Mouse (Mus musculus) limb, embryonic 15.5 days (tissue): ENCODE data around the gene Galnt15. TPM values are rescaled to one million over a fixed set of nuclear protein-coding genes. Genes with fewer than 3 reads are reported as not detected.

Source experiments
- ATAC-seq: fragments of 200-750 bp; cut with Nextera tagmentation; 2 replicates; pipeline ENCODE4 v1.8.0; 2017; ENCODE audit warnings: low read depth, moderate TSS enrichment; ENCODE audit not compliant: insufficient number of reproducible peaks, low FRiP score, low TSS enrichment
- H3K27ac ChIP-seq: fragments of 300-500 bp; sonication (generic); 2 replicates; pipeline ENCODE4 v1.5.1; 2015; ENCODE audit warnings: moderate library complexity, mild to moderate bottlenecking, inconsistent platforms
- H3K27me3 ChIP-seq: fragments of 300-500 bp; sonication (generic); 2 replicates; pipeline ENCODE4 v1.6.1; 2015; ENCODE audit warnings: inconsistent platforms
- H3K36me3 ChIP-seq: fragments of 300-500 bp; sonication (generic); 2 replicates; pipeline ENCODE4 v1.6.1; 2015; ENCODE audit warnings: inconsistent platforms
- H3K4me1 ChIP-seq: fragments of 300-500 bp; sonication (generic); 2 replicates; pipeline ENCODE4 v1.6.1; 2015; ENCODE audit warnings: inconsistent platforms
- H3K4me2 ChIP-seq: fragments of 300-500 bp; sonication (generic); 2 replicates; pipeline ENCODE4 v1.6.1; 2015; ENCODE audit warnings: mild to moderate bottlenecking, inconsistent platforms
- H3K4me3 ChIP-seq: fragments of 300-500 bp; sonication (generic); 2 replicates; pipeline ENCODE4 v1.5.1; 2015; ENCODE audit warnings: mild to moderate bottlenecking, inconsistent platforms
- H3K9ac ChIP-seq: fragments of 300-500 bp; sonication (generic); 2 replicates; pipeline ENCODE4 v1.6.1; 2015; ENCODE audit warnings: inconsistent platforms
- H3K9me3 ChIP-seq: fragments of 300-500 bp; sonication (generic); 2 replicates; pipeline ENCODE4 v1.6.1; 2016; ENCODE audit warnings: inconsistent platforms
- WGBS: fragments of 180-500 bp; shearing (Covaris S2); methylation state at CpG from one replicate; pipeline ENCODE4 v1.1.7; 2015; 5-methylcytosine and 5-hydroxymethylcytosine counted together
- polyA plus RNA-seq: library from polyadenylated mRNA; unstranded; fragments of >200 nt; fragmentation: Nextera tagmentation; extraction: Ambion mirVana; gene quantifications from 2 replicates; pipeline ENCODE4 v1.2.1, GENCODE M21; 2015

The Galnt15 gene
- 0.24 and 0.26 TPM in 2 replicates for polyA plus RNA-seq

DNA sequence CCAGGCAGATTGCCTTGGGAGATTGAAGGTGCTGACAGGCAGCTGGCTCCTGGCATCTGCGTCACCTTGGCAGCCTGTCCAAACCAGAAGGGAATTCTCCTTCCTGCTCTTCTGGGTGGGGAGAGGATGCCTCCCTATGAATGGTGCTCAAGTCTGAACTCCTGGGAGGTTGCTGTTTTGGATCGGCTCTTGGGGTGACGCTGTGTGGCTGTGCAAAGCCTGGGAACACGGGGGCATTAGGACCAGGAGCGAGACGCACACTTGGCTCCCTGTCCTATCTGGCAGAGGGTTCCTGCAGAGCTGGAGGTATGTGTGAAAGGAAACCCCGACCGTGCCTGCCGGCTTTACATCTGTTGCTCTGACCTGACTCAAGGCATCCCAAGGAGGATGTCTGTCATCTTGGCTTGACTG lies at the start of gene Galnt15:
TSS of gene Galnt15 (plus strand) at position 309 of the 411 bp plus-strand sequence.
- 7% methylated on average over 9 of the region's 9 CpGs for WGBS
- Histone ChIP-seq H3K4me1 (peaks cover 19% of the 10 kb centered on the region), H3K4me2 (peak within 1 kb of the TSS; percentile 42), H3K9ac (no peak within 1 kb of the TSS), H3K27ac (0 out of 2 replicates have a peak within 1 kb of the TSS, but pooled peaks have one; percentile 22), H3K36me3 (no peaks in the 10 kb centered on the region), H3K9me3 (no peaks in the 10 kb centered on the region), H3K27me3 (peaks cover 6% of the 10 kb centered on the region; the same call in 1 of the 2 replicates), H3K4me3 (peak within 1 kb of the TSS; percentile 14)
- no peak for ATAC-seq

DNA sequence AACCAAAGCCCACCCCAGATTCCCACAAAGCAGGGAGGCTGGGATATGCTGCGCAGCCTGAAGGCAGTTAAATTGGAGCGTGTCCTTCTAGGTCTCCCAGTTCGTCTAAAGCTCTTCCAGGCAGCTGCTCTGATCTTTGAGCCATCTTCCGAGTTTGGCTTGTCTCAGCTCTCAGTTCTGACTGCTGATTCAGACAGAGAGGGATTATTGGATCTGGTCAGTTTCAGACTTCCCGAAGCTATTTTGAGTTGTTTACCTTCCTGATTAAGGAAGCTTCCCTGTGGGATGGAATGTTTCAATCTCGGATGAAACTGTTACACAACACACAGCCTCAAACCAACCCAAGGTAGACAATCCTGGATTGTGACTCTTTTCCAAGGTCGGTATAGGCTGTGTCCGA lies 34.8 kb upstream of the Galnt15 start:
- no peaks in the 10 kb centered on the region for H3K4me1 ChIP-seq
- no peaks in the 10 kb centered on the region for H3K9me3 ChIP-seq
- ATAC-seq, result no peak
- 50% methylated on average over 8 of the region's 8 CpGs for WGBS
- H3K4me2 ChIP-seq, result no peak overlapping the region
- no peak overlapping the region for H3K9ac ChIP-seq
- H3K36me3 ChIP-seq, result no peaks in the 10 kb centered on the region
- no peak overlapping the region for H3K4me3 ChIP-seq
- H3K27me3 ChIP-seq, result no peaks in the 10 kb centered on the region
- H3K27ac ChIP-seq, result no peak overlapping the region

DNA sequence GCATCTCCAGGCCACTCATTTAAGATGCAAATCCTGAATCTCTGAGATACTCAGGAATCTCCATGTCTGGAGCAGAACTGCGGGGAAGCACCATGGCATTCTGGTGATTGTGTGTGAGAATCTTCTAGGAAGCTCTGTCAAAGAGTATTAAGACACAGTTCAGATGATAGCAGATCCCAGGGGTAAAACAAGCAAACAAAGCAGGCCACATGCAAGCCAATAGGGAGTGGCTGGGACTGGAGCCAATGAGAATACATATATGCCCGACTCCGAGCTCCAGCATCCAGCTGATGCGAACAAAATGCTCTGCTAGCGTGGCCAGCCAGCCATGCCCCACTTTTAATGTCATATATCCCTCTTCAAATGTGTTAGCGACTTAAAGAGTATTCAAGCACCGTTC lies 27.8 kb upstream of the Galnt15 start:
- 79% methylated on average over 7 of the region's 7 CpGs for WGBS

DNA sequence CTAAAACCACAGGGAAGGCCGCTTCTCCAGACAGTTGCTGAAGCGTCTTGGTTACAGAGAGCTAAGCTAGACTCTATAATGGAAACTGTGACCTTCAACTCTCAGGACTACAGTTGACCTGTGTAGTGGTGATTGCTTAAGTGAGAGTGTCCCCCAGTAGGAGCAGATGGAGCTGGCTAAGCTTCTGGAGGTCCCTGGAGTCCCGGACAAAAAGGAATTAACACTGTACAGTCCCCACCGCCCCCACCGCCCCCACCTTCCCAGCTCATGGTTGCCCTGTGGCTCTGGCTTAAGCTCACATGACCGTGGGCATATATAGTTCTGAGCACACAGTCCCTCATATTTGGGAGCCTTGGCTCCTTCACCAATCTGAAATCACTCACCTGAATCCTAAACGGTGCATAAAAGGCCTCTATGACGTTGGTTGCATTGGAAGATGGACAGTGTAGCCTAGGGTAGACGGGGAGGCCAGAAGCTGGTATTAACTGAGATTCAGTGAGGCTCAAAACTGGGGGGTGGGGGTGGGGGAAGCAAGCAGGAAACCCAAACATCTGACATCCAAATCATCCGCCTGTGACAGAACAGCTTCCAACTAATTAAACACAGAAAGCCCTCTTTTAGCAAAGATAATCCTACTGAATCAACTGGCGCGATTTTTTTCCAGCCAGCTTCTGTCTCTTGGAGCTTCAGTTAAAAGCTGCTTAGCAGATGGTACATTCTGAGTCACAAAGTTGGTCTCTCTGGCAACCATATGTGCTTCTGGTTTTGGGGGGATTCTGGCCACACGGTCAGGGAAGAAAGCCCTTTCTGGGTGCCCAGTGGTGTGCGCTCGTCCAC lies 26.1 kb upstream of the Galnt15 start:
- 74% methylated on average over 15 of the region's 15 CpGs for WGBS
- no peaks in the 10 kb centered on the region for H3K27me3 ChIP-seq
- no peak for ATAC-seq
- 0 out of 2 replicates have a peak, but pooled peaks cover 4% of the 10 kb centered on the region for H3K4me1 ChIP-seq
- no peak overlapping the region for H3K9ac ChIP-seq
- no peak overlapping the region for H3K27ac ChIP-seq
- no peaks in the 10 kb centered on the region for H3K9me3 ChIP-seq
- H3K4me2 ChIP-seq, result no peak overlapping the region
- H3K4me3 ChIP-seq, result no peak overlapping the region
- H3K36me3 ChIP-seq, result no peaks in the 10 kb centered on the region

More for the DNA sequence above, 27.8 kb upstream of the Galnt15 start:
- H3K9me3 ChIP-seq, result no peaks in the 10 kb centered on the region
- no peak overlapping the region for H3K27ac ChIP-seq
- ATAC-seq, result no peak
- no peak overlapping the region for H3K4me3 ChIP-seq
- no peaks in the 10 kb centered on the region for H3K27me3 ChIP-seq
- H3K36me3 ChIP-seq, result no peaks in the 10 kb centered on the region
- H3K4me2 ChIP-seq, result no peak overlapping the region
- 0 out of 2 replicates have a peak, but pooled peaks cover 4% of the 10 kb centered on the region for H3K4me1 ChIP-seq
- H3K9ac ChIP-seq, result no peak overlapping the region

DNA sequence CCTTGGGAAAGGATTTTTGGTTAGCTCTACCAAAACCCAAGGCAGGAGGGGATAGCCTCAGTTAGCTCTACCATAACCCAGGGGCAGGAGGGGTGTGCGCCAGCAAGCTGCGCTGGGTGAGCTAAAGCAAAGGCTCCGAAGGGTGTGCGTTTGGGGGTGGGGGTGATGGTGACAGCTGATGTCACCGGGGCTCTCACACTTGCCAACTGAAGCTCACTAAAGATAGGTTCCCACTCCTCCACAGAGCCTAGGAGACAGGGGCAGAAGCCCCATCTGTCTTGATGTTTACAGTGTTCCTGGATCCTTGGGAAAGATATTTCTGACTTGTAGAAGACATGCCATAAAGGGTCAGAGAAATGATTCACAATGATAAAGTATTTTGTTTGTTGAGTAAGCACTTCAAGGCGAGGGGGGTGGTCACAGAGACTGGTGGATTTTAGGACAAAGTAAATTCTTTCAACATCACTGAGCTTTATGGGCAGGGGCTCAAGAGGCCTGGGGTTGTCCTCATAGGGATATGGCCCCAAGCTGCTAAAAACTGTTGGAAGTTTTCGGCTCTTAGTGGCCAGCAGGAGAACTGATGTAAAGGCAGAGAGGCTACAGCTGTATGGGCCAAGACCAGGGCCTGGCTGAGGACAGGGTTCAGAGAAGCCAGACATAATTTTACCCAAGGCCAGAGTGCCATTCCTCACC lies 24.7 kb upstream of the Galnt15 start:
- Histone ChIP-seq H3K9me3 (no peaks in the 10 kb centered on the region), H3K4me3 (no peak overlapping the region), H3K4me2 (no peak overlapping the region), H3K36me3 (no peaks in the 10 kb centered on the region), H3K27me3 (no peaks in the 10 kb centered on the region), H3K9ac (no peak overlapping the region), H3K27ac (no peak overlapping the region), H3K4me1 (0 out of 2 replicates have a peak, but pooled peaks cover 4% of the 10 kb centered on the region)
- WGBS, result 83% methylated on average over 7 of the region's 7 CpGs
- no peak for ATAC-seq

DNA sequence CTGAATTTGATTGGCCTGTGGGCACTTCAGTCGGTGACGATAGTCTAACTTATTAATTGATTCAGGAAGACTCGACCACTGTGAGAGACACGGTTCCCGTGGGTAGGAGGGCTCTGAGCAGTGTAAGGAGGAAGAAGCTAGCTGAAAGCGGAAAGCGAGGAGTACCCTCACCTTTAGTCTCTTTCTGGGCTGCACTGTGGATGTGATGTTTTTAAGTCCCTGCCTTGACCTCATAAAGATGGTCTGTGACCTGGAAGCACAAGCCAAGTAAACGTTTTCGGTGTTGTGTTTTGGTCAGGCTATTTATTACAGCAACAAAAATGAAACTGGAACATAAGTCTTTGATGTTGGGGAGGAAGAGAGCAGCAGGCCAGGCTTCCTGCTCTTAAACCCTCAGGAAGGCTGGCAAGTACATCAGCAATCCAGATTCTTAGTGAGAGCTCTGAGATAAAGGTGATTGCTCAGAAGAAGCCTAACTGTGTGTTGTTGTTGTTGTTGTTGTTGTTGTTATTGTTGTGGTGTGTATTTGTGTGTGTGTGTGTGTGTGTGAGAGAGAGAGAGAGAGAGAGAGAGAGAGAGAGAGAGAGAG lies 23.0 kb upstream of the Galnt15 start:
- WGBS, result 69% methylated on average over 9 of the region's 9 CpGs
- Histone ChIP-seq H3K9me3 (no peaks in the 10 kb centered on the region), H3K9ac (no peak overlapping the region), H3K36me3 (no peaks in the 10 kb centered on the region), H3K4me1 (0 out of 2 replicates have a peak, but pooled peaks cover 4% of the 10 kb centered on the region), H3K4me2 (no peak overlapping the region), H3K4me3 (no peak overlapping the region), H3K27ac (no peak overlapping the region), H3K27me3 (no peaks in the 10 kb centered on the region)
- ATAC-seq, result no peak

DNA sequence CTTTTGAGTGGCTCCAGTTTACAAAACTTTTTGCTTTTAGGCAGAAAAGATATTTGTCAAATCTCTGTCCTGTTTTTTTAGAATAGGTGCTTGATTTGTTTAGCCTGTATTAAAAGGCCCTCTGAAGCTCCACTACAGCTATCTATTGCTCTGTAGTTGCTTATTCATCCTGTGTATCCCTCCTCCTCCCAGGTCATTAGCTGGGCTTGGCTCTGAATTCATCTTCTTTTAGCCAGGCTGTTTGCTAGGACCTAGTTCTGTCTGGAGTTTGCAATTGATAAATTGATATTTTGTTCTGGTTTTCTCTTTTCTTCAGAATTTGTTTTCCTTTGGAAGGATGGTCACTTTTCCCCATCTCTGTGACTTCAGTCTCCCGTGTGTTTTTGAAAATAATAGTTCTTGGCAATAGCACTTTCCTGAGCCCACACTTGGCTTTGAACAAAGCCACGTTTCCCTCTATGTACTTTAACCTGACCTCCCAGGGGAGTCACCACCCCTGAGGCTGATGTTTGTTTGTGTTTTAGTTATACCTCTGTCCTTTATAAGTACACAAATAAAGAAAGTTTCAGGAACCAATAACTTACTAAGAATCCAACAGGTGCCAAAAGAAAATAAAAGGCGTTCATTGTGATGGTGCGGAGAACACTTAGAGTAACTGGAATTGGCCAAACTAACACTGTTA lies 21.0 kb upstream of the Galnt15 start:
- no peaks in the 10 kb centered on the region for H3K9me3 ChIP-seq

DNA sequence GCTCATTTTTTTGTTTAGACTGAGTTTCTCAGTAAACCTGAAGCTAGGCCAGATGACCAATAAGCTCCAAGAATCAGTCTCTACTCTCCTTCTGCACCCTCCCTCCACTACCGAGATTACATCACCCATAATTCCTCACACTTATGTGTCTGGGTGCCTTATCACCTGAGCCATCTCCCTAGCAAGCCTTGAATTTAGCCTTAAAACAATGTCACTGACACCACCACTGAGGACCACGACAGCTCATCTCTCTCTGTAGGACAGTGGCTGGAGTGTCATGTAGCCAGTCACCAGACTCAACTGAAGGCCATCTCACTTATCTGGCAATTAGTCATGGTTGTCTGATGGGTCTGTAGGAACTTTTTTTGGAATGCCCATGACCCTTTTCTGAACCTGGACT lies 19.1 kb upstream of the Galnt15 start:
- H3K9me3 ChIP-seq, result no peaks in the 10 kb centered on the region
- no peak overlapping the region for H3K4me3 ChIP-seq
- no peak overlapping the region for H3K27ac ChIP-seq
- no peaks in the 10 kb centered on the region for H3K36me3 ChIP-seq
- no peaks in the 10 kb centered on the region for H3K27me3 ChIP-seq
- 81% methylated on average over 2 of the region's 2 CpGs for WGBS
- no peak overlapping the region for H3K9ac ChIP-seq
- ATAC-seq, result no peak
- H3K4me1 ChIP-seq, result peaks cover 3% of the 10 kb centered on the region; the same call in 1 of the 2 replicates
- H3K4me2 ChIP-seq, result no peak overlapping the region

More for the DNA sequence above, 21.0 kb upstream of the Galnt15 start:
- no peak overlapping the region for H3K4me3 ChIP-seq
- no peaks in the 10 kb centered on the region for H3K36me3 ChIP-seq
- 0 out of 2 replicates have a peak, but pooled peaks cover 2% of the 10 kb centered on the region for H3K4me1 ChIP-seq
- H3K27me3 ChIP-seq, result no peaks in the 10 kb centered on the region
- no peak for ATAC-seq
- no peak overlapping the region for H3K27ac ChIP-seq
- no peak overlapping the region for H3K9ac ChIP-seq
- no peak overlapping the region for H3K4me2 ChIP-seq
- WGBS, result 84% methylated on average over 4 of the region's 4 CpGs

DNA sequence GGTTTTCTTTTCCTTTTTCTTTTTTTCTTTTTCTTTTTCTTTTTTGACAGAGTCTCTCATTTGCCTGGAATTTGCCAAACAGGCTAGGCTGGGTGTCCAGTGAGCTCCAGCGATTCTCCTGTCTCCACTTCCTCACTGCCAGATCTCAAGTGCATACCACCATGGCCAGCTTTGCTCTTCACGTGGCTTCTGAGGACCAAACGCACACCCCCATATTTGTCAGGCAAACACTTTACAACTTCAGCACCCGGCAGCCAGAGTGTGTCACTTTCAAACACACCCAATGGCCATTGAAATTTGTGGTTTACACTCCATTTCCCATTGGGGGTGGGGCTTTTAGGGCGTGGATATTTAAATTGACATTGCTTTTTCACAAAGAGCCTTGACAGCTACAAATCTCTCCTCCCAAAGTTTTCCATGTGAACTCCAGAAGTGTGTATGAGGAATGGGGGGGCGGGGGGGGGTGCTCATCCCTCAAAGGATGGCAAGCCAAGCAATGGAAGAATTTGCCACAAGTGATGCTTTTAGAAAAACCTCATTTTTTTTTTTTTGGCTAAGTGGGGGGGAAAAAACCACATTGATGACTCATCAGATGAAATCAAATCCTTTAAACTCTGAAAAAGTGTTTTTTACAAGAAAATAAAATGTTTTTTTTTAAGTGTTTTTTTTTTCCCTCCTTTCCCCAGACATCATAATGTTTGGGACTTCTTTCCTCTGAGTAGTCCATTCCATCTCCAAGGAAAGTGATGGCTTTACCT lies 17.1 kb upstream of the Galnt15 start:
- ATAC-seq, result no peak
- H3K4me2 ChIP-seq, result no peak overlapping the region
- H3K9ac ChIP-seq, result no peak overlapping the region
- H3K27me3 ChIP-seq, result no peaks in the 10 kb centered on the region
- WGBS, result 61% methylated on average over 6 of the region's 6 CpGs
- no peaks in the 10 kb centered on the region for H3K9me3 ChIP-seq
- no peak overlapping the region for H3K27ac ChIP-seq
- H3K4me3 ChIP-seq, result no peak overlapping the region
- peaks cover 19% of the 10 kb centered on the region for H3K4me1 ChIP-seq
- H3K36me3 ChIP-seq, result no peaks in the 10 kb centered on the region

DNA sequence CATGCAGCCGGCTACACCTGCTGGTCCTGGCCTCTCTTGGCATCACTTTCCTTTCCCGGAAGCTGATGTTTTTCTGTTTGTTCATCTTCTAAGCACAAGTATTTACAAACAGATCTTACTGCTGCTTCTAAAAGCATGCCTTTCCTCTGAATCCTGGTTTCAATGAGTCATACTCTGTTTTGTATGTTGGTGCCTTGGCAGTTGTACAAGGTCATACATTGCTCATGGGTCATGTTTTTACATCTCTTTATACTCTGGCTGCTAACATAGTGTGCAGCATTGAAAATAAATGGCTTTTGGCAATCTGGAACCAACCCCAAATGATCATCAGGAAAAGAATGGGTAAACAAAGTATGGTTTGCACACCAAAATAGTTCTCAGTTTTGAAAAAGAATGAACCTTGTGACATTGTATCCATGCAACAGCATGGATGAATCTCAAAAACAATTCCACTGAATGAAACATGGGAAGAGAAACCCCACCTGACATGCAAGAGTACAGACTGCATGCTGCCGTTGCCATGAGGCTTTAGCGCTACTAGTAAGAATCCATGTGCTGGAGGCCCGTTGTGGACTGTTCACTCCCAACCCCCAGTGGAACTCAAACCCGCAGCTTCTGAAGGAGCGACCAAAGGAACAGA lies 13.5 kb upstream of the Galnt15 start:
- H3K9ac ChIP-seq, result no peak overlapping the region
- no peaks in the 10 kb centered on the region for H3K36me3 ChIP-seq
- no peak overlapping the region for H3K4me2 ChIP-seq
- no peak overlapping the region for H3K27ac ChIP-seq
- H3K4me1 ChIP-seq, result peaks cover 27% of the 10 kb centered on the region
- no peaks in the 10 kb centered on the region for H3K27me3 ChIP-seq
- H3K4me3 ChIP-seq, result no peak overlapping the region
- no peaks in the 10 kb centered on the region for H3K9me3 ChIP-seq
- ATAC-seq, result no peak
- WGBS, result 79% methylated on average over 7 of the region's 7 CpGs
